Mouse (Mus musculus) ES-Bruce4 (cell line): ENCODE results near the gene Ccdc157. TPM values are rescaled to one million over a fixed set of nuclear protein-coding genes. Genes with fewer than 3 reads are reported as not detected.

Experiments
- H3K27ac ChIP-seq: 2 replicates; pipeline ENCODE4 v1.5.1; 2012; ENCODE audit warnings: low read length, inconsistent platforms; ENCODE audit not compliant: insufficient read depth
- H3K27me3 ChIP-seq: 2 replicates; pipeline ENCODE4 v1.6.1; 2012; ENCODE audit warnings: mild to moderate bottlenecking, low read length, inconsistent platforms; ENCODE audit not compliant: control insufficient read depth, poor library complexity, insufficient read depth, severe bottlenecking
- H3K36me3 ChIP-seq: 2 replicates; pipeline ENCODE4 v1.6.1; 2012; ENCODE audit warnings: inconsistent platforms, mild to moderate bottlenecking, low read length, moderate library complexity; ENCODE audit not compliant: control insufficient read depth, poor library complexity, insufficient read depth, severe bottlenecking
- H3K4me1 ChIP-seq: one replicate; pipeline ENCODE4 v1.8.1; 2011; ENCODE audit warnings: low read length; ENCODE audit not compliant: control insufficient read depth, insufficient read depth
- H3K4me3 ChIP-seq: 2 replicates; pipeline ENCODE4 v1.5.1; 2011; ENCODE audit warnings: low read depth, mild to moderate bottlenecking, low read length
- H3K9ac ChIP-seq: 2 replicates; pipeline ENCODE4 v1.6.1; 2012; ENCODE audit warnings: low read depth, mild to moderate bottlenecking, inconsistent platforms; ENCODE audit not compliant: poor library complexity, severe bottlenecking
- H3K9me3 ChIP-seq: replicated peaks from 2 replicates; pipeline ENCODE4 v1.6.1; 2012; ENCODE audit warnings: mild to moderate bottlenecking, low read length, inconsistent platforms; ENCODE audit not compliant: control insufficient read depth, poor library complexity, insufficient read depth, severe bottlenecking
- CTCF ChIP-seq: IDR thresholded peaks from one replicate; pipeline ENCODE4 v1.8.1; 2011; ENCODE audit warnings: low read depth, low read length
- EP300 ChIP-seq: IDR thresholded peaks from 2 replicates; pipeline ENCODE4 v1.6.1; 2011; ENCODE audit warnings: low read depth, low read length; ENCODE audit not compliant: insufficient read depth
- POLR2A ChIP-seq: IDR thresholded peaks from one replicate; pipeline ENCODE4 v1.8.1; 2011; ENCODE audit warnings: low read length; ENCODE audit not compliant: insufficient read depth
- polyA plus RNA-seq: library from polyadenylated mRNA; stranded (reverse); fragments of >200 nt; gene quantifications from 2 replicates; pipeline ENCODE4 v1.2.4, GENCODE M21; 2011; ENCODE audit warnings: low read depth; ENCODE audit not compliant: missing spikeins, insufficient read depth, insufficient read length

The Ccdc157 gene
- polyA plus RNA-seq, 1 experiment: 3.7 TPM

GRCm38 (mm10) chr11:4184251-4184952 lies 24.3 kb upstream of the Ccdc157 start:
- no peak overlapping the region for H3K4me3 ChIP-seq
- TF ChIP-seq POLR2A (no peak), EP300 (no peak), CTCF (no peak)

GRCm38 (mm10) chr11:4183511-4183910 lies 23.4 kb upstream of the Ccdc157 start:
- no peaks in the 10 kb centered on the region for H3K27me3 ChIP-seq
- 0 out of 2 replicates have a peak overlapping the region, but pooled peaks have one; percentile 42 for H3K27ac ChIP-seq
- no peaks in the 10 kb centered on the region for H3K4me1 ChIP-seq
- H3K4me3 ChIP-seq: no peak overlapping the region
- H3K36me3 ChIP-seq: peaks cover 33% of the 10 kb centered on the region
- H3K9me3 ChIP-seq: no peaks in the 10 kb centered on the region
- no peak for TF ChIP-seq EP300
- TF ChIP-seq POLR2A: no peak
- TF ChIP-seq CTCF: no peak
- H3K9ac ChIP-seq: no peak overlapping the region

More at GRCm38 (mm10) chr11:4184251-4184952, 24.3 kb upstream of the Ccdc157 start:
- Histone ChIP-seq H3K27me3 (no peaks in the 10 kb centered on the region), H3K9ac (no peak overlapping the region), H3K27ac (no peak overlapping the region), H3K9me3 (no peaks in the 10 kb centered on the region), H3K4me1 (no peaks in the 10 kb centered on the region), H3K36me3 (peaks cover 24% of the 10 kb centered on the region)

- no peak overlapping the region for H3K4me3 ChIP-seq
- peak overlapping the region; percentile 37; the same call in 1 of the 2 replicates for H3K27ac ChIP-seq
- no peaks in the 10 kb centered on the region for H3K27me3 ChIP-seq
- H3K9ac ChIP-seq: no peak overlapping the region
- H3K36me3 ChIP-seq: peaks cover 45% of the 10 kb centered on the region
- no peaks in the 10 kb centered on the region for H3K4me1 ChIP-seq
- TF ChIP-seq POLR2A (no peak), CTCF (no peak), EP300 (no peak)
- H3K9me3 ChIP-seq: no peaks in the 10 kb centered on the region
These were observed 22.0 kb upstream of the Ccdc157 start for GRCm38 (mm10) chr11:4182061-4182460.

GRCm38 (mm10) chr11:4177716-4178115 lies 17.6 kb upstream of the Ccdc157 start:
- H3K27ac ChIP-seq: no peak overlapping the region
- no peak overlapping the region for H3K9ac ChIP-seq
- H3K36me3 ChIP-seq: peaks cover 88% of the 10 kb centered on the region
- H3K4me1 ChIP-seq: no peaks in the 10 kb centered on the region
- H3K9me3 ChIP-seq: no peaks in the 10 kb centered on the region
- no peak for TF ChIP-seq CTCF
- TF ChIP-seq EP300: no peak
- no peak for TF ChIP-seq POLR2A
- H3K27me3 ChIP-seq: no peaks in the 10 kb centered on the region
- no peak overlapping the region for H3K4me3 ChIP-seq

GRCm38 (mm10) chr11:4174586-4174985 lies 14.5 kb upstream of the Ccdc157 start:
- no peak overlapping the region for H3K4me3 ChIP-seq
- no peaks in the 10 kb centered on the region for H3K27me3 ChIP-seq
- H3K27ac ChIP-seq: no peak overlapping the region
- no peaks in the 10 kb centered on the region for H3K9me3 ChIP-seq
- TF ChIP-seq CTCF (no peak), POLR2A (no peak), EP300 (no peak)
- no peak overlapping the region for H3K9ac ChIP-seq
- peaks cover 96% of the 10 kb centered on the region for H3K36me3 ChIP-seq
- H3K4me1 ChIP-seq: no peaks in the 10 kb centered on the region

GRCm38 (mm10) chr11:4166467-4167090 lies 6.5 kb upstream of the Ccdc157 start:
- H3K4me3 ChIP-seq: no peak overlapping the region
- H3K27ac ChIP-seq: no peak overlapping the region
- H3K4me1 ChIP-seq: no peaks in the 10 kb centered on the region
- H3K9ac ChIP-seq: no peak overlapping the region
- H3K27me3 ChIP-seq: no peaks in the 10 kb centered on the region
- H3K9me3 ChIP-seq: no peaks in the 10 kb centered on the region
- no peak for TF ChIP-seq POLR2A
- no peak for TF ChIP-seq CTCF
- TF ChIP-seq EP300: no peak
- H3K36me3 ChIP-seq: peaks cover 95% of the 10 kb centered on the region
